Mouse (Mus musculus): ENCODE measurements around the gene Golga5. TPM values are rescaled to one million over a fixed set of nuclear protein-coding genes. Genes with fewer than 3 reads are reported as not detected.

The Golga5 gene
- polyA plus RNA-seq (2016; fragmentation: Nextera tagmentation; extraction: Ambion mirVana) = 25.0 and 26.3 TPM in 2 replicates

DNA sequence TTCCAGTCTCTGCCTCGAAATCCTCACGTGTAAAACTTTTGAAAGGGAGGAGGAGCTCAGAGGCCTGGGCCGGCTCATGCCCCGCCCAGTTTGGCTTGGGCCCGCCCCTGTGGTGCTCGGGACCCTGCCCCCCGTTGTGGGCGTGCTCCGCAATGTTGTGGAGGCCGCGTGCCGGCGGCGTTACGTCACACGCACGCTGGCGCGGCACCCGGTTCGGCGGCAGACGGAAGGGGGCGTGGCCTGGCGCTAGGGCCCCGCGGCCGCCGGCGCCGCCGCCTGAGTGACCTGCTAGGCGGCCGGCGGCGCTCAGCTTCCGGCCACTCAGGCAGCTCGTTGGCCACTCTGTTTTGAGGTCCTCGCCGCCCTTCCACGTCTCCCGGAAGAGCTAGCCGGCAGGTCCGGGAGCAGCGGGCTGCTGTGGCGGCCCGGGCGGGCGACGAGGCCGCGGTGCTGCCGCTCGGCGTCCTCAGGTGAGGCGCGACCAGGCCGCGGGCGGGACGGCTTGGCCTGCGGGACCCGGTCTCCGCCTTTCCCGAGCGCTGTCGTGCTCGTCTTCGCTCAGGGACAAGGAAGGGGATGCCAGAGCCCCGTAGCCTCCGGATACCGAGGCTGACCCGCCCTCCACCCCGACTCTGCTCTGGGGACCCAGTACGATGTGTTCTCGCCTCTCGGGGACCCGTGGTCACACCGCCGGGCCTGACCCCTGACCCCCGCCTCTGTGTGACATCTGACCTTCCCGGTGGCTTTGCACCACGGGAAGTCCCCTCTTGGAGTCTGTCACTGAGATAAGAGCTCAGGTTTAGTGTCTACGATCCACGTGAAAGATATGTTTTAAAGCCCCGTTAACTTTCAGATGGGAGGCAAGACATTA lies at the start of gene Golga5:
Gene Golga5, plus strand, starts transcription at position 242 of the 871 bp plus-strand sequence.
- H3K4me3 ChIP-seq = peak within 1 kb of the TSS; percentile 87
- no peaks in the 10 kb centered on the region for H3K27me3 ChIP-seq (ENCODE audit: poor library complexity, severe bottlenecking)
- no peaks in the 10 kb centered on the region for H3K9me3 ChIP-seq
- H3K36me3 ChIP-seq (replicated peaks) = peaks cover 17% of the 10 kb centered on the region
- peak; percentile 95 for DNase-seq (ENCODE audit: extremely low spot score, low spot score)
- H3K27ac ChIP-seq = peak within 1 kb of the TSS; percentile 85
- WGBS = under 1% methylated on average over 86 of the region's 86 CpGs
- peaks cover 13% of the 10 kb centered on the region; the same call in 1 of the 2 replicates for H3K4me1 ChIP-seq

- peaks cover 17% of the 10 kb centered on the region for H3K36me3 ChIP-seq (replicated peaks)
- no peak overlapping the region for H3K27ac ChIP-seq
- no peaks in the 10 kb centered on the region for H3K27me3 ChIP-seq (ENCODE audit: poor library complexity, severe bottlenecking)
- H3K9me3 ChIP-seq = no peaks in the 10 kb centered on the region
- peaks cover 5% of the 10 kb centered on the region; the same call in 1 of the 2 replicates for H3K4me1 ChIP-seq
- no peak overlapping the region for H3K4me3 ChIP-seq
- no peak for DNase-seq (ENCODE audit: extremely low spot score, low spot score)
- 73% methylated on average over 3 of the region's 3 CpGs for WGBS
Observed at GRCm38 (mm10) chr12:102419544-102419943, 49.4 kb upstream of the Golga5 start.

GRCm38 (mm10) chr12:102420168-102420890 lies 48.6 kb upstream of the Golga5 start:
- H3K4me3 ChIP-seq = no peak overlapping the region
- H3K9me3 ChIP-seq = no peaks in the 10 kb centered on the region
- peaks cover 17% of the 10 kb centered on the region for H3K36me3 ChIP-seq (replicated peaks)
- no peak for DNase-seq (ENCODE audit: extremely low spot score, low spot score)
- peaks cover 5% of the 10 kb centered on the region; the same call in 1 of the 2 replicates for H3K4me1 ChIP-seq
- H3K27ac ChIP-seq = no peak overlapping the region
- no peaks in the 10 kb centered on the region for H3K27me3 ChIP-seq (ENCODE audit: poor library complexity, severe bottlenecking)
- WGBS = 93% methylated on average over 10 of the region's 10 CpGs

DNA sequence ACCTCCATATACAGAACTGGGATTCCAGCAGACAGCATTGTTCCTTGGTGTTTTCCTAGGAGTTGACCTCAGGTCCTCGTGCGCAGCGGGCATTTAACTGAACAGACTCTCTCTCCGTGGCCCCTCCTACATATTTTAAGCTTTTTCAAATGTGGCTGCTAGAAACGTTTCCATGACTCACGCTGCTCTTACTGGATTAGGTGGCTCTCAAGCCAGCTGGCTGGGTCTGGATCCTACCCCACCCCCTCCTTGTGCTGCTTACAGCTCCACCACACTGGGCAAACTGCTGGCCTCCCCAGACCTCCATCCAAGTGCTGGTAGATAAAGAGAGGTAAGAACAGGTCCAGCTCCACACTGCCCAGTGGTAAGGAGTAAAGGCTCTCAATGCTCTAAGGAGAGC lies 46.9 kb upstream of the Golga5 start:
- WGBS = 87% methylated on average over 6 of the region's 6 CpGs
- peak; percentile 9 for DNase-seq (ENCODE audit: extremely low spot score, low spot score)
- peaks cover 5% of the 10 kb centered on the region; the same call in 1 of the 2 replicates for H3K4me1 ChIP-seq
- no peak overlapping the region for H3K4me3 ChIP-seq
- H3K36me3 ChIP-seq (replicated peaks) = peaks cover 23% of the 10 kb centered on the region
- H3K27me3 ChIP-seq (ENCODE audit: poor library complexity, severe bottlenecking) = no peaks in the 10 kb centered on the region
- H3K9me3 ChIP-seq = no peaks in the 10 kb centered on the region
- no peak overlapping the region for H3K27ac ChIP-seq

DNA sequence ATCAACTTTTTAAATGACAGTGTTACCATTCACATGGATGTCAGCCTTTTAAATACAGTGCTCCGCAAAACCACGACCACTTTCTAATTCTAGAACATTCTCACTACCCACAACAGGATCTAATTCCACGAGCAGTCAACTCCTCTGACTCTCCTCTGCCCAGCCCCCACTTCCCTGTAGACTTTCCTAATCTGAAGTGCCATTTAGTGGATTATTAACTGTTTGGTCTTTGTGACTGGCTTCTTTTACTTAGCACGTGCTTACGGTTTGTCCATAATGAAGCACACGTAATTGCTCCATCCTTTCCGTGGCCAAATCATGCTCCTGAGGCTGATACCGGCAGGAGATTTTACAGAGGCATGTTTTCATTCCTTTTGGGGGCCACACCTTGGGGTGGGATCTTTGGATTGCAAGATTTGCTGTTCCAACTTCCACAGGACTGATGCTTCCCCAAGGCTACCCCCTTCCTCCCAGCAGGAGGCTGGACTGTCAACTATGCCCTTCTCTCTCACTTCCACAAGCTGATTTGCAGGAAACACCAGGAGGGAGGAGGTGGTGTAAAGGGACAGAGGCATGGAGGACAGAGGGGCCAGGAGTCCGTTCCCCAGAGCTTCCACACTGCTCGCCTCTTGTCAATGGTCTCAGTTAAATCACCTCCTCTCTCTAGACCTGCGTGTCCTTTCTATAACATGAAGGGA lies 46.2 kb upstream of the Golga5 start:
- Histone ChIP-seq H3K36me3 (replicated peaks) (peaks cover 23% of the 10 kb centered on the region), H3K4me3 (no peak overlapping the region)
- 90% methylated on average over 11 of the region's 11 CpGs for WGBS

DNA sequence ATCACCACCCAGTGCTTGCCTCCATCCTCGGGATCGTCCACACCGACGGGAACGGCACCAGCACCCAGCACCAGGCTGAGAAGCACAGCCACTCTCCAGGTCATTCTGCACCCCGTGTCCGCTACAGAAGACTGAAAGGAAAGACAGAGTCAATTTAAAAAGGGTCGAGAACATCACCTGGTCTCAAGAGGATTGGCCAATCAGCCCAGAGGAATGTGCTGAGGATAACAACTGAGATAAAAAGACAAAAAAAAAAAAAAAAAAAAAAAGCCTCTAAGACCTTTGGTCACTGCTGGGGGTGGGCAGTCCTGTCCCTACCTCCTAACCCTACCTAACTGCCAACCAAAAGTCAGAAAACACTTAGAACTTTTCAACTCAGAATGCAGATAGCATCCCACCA lies 45.3 kb upstream of the Golga5 start:
- Histone ChIP-seq H3K27me3 (ENCODE audit: poor library complexity, severe bottlenecking) (no peaks in the 10 kb centered on the region), H3K36me3 (replicated peaks) (peaks cover 23% of the 10 kb centered on the region), H3K4me3 (no peak overlapping the region), H3K9me3 (no peaks in the 10 kb centered on the region), H3K27ac (no peak overlapping the region), H3K4me1 (peaks cover 5% of the 10 kb centered on the region; the same call in 1 of the 2 replicates)
- WGBS = 94% methylated on average over 8 of the region's 8 CpGs
- no peak for DNase-seq (ENCODE audit: extremely low spot score, low spot score)

More for the DNA sequence above, 46.2 kb upstream of the Golga5 start:
- peak; percentile 6 for DNase-seq (ENCODE audit: extremely low spot score, low spot score)
- no peak overlapping the region for H3K27ac ChIP-seq
- peaks cover 5% of the 10 kb centered on the region; the same call in 1 of the 2 replicates for H3K4me1 ChIP-seq
- H3K27me3 ChIP-seq (ENCODE audit: poor library complexity, severe bottlenecking) = no peaks in the 10 kb centered on the region
- H3K9me3 ChIP-seq = no peaks in the 10 kb centered on the region

DNA sequence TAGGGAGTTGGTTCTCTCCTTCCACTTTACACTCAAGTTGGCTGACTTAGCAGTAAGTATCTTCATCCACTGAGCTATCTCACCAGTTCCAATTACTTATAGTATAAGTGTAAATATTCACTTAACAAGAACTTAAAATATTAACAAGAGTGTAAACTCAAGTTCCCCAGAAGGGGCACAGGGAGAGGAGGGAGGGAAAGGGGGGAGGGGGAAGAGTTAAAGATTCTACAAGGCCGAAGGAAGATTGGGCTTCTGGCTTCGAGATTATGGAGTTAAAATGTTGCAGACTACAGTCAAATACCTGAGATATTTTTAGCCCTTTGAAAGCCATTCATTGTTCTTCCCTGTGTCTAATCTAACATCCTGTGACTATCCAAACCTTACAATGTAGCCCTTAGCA lies 44.5 kb upstream of the Golga5 start:
- H3K9me3 ChIP-seq = no peaks in the 10 kb centered on the region
- DNase-seq (ENCODE audit: extremely low spot score, low spot score) = no peak
- 89% methylated on average over 2 of the region's 2 CpGs for WGBS

GRCm38 (mm10) chr12:102425048-102425578 lies 43.8 kb upstream of the Golga5 start:
- WGBS = 87% methylated on average over 4 of the region's 4 CpGs
- DNase-seq (ENCODE audit: extremely low spot score, low spot score) = no peak

More for the DNA sequence above, 44.5 kb upstream of the Golga5 start:
- peaks cover 23% of the 10 kb centered on the region for H3K36me3 ChIP-seq (replicated peaks)
- no peak overlapping the region for H3K4me3 ChIP-seq
- no peak overlapping the region for H3K27ac ChIP-seq
- H3K27me3 ChIP-seq (ENCODE audit: poor library complexity, severe bottlenecking) = no peaks in the 10 kb centered on the region
- H3K4me1 ChIP-seq = peaks cover 4% of the 10 kb centered on the region; the same call in 1 of the 2 replicates

DNA sequence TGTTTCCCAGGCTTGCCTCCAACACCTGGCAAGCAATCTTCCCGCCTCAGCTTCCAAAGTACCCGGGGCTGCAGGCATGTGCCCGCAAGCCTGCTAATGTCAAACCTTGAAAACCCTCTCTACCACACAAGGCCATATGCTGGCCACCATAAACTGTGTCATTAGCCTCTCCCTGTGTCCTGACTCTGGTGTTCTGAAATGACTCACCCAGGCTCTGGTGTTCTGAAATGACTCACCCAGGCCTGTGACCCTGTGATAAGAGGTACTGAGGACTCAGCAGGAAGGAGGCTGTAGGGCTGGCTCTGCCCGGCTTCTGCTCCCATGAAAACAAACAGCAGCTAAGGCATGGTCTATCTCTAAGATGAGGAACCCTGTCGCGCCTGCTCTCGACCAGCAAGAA lies 42.6 kb upstream of the Golga5 start:
- WGBS = 90% methylated on average over 7 of the region's 7 CpGs
- no peaks in the 10 kb centered on the region for H3K27me3 ChIP-seq (ENCODE audit: poor library complexity, severe bottlenecking)
- H3K4me3 ChIP-seq = no peak overlapping the region

More at GRCm38 (mm10) chr12:102425048-102425578, 43.8 kb upstream of the Golga5 start:
- H3K27me3 ChIP-seq (ENCODE audit: poor library complexity, severe bottlenecking) = no peaks in the 10 kb centered on the region
- H3K4me3 ChIP-seq = no peak overlapping the region
- no peaks in the 10 kb centered on the region for H3K4me1 ChIP-seq
- no peak overlapping the region for H3K27ac ChIP-seq
- peaks cover 23% of the 10 kb centered on the region for H3K36me3 ChIP-seq (replicated peaks)
- no peaks in the 10 kb centered on the region for H3K9me3 ChIP-seq

DNA sequence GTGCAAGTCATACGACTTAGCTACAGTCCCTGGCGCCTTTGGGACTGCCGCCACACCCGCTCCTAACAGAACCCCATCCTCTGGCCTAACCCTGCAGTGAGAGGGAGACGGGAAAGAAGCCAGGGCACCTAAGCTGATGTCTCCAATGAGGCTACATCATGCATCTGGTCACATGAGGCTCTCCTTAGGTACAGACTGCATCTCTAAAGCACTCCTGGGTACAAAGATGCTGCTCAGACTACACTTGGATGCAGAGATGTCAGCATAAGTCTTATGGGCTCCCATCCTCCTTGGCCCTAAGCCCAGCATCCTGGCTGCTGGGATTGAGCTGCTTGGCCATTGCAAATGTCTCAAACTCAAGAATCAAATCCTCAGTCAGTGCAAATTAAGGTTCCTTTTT lies 39.3 kb upstream of the Golga5 start:
- no peak overlapping the region for H3K27ac ChIP-seq
- no peaks in the 10 kb centered on the region for H3K9me3 ChIP-seq
- 94% methylated on average over 5 of the region's 5 CpGs for WGBS
- no peak overlapping the region for H3K4me3 ChIP-seq
- no peaks in the 10 kb centered on the region for H3K27me3 ChIP-seq (ENCODE audit: poor library complexity, severe bottlenecking)
- peaks cover 6% of the 10 kb centered on the region for H3K36me3 ChIP-seq (replicated peaks)
- no peak for DNase-seq (ENCODE audit: extremely low spot score, low spot score)
- H3K4me1 ChIP-seq = no peaks in the 10 kb centered on the region

More for the DNA sequence above, 42.6 kb upstream of the Golga5 start:
- H3K36me3 ChIP-seq (replicated peaks) = peaks cover 23% of the 10 kb centered on the region
- DNase-seq (ENCODE audit: extremely low spot score, low spot score) = no peak
- no peak overlapping the region for H3K27ac ChIP-seq
- no peaks in the 10 kb centered on the region for H3K9me3 ChIP-seq
- no peaks in the 10 kb centered on the region for H3K4me1 ChIP-seq

GRCm38 (mm10) chr12:102430228-102430627 lies 38.7 kb upstream of the Golga5 start:
- Histone ChIP-seq H3K4me1 (no peaks in the 10 kb centered on the region), H3K27ac (no peak overlapping the region), H3K4me3 (no peak overlapping the region), H3K9me3 (no peaks in the 10 kb centered on the region), H3K36me3 (replicated peaks) (peaks cover 6% of the 10 kb centered on the region), H3K27me3 (ENCODE audit: poor library complexity, severe bottlenecking) (no peaks in the 10 kb centered on the region)
- WGBS = 91% methylated on average over 4 of the region's 4 CpGs
- no peak for DNase-seq (ENCODE audit: extremely low spot score, low spot score)

DNA sequence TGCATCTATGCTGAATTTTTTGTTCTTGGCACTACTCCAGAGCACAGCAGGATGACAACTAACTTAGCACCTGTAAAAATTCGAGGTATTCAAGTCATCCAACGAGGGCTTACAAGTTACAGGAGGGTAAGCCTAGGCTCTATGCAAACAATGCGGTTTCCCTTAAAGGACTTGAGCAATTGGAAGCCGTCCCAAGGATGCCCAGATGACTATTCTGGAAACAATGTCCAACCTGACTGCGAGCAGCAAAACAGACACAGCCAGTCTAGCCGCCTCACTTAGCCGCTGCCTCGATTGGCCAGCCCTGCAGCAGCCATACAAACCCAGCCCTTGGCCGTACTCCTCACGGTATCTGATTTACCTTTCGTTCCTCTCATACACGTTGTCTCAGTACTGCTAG lies 36.7 kb upstream of the Golga5 start:
- no peaks in the 10 kb centered on the region for H3K4me1 ChIP-seq
- WGBS = 88% methylated on average over 12 of the region's 12 CpGs
- no peak for DNase-seq (ENCODE audit: extremely low spot score, low spot score)
- H3K27ac ChIP-seq = no peak overlapping the region
- no peak overlapping the region for H3K4me3 ChIP-seq
- H3K36me3 ChIP-seq (replicated peaks) = no peaks in the 10 kb centered on the region
- H3K27me3 ChIP-seq (ENCODE audit: poor library complexity, severe bottlenecking) = no peaks in the 10 kb centered on the region
- no peaks in the 10 kb centered on the region for H3K9me3 ChIP-seq

Measured in forebrain, embryonic 10.5 days (tissue).